Mouse (Mus musculus) adrenal gland, adult 18-20 months (tissue): ENCODE measurements around the gene Fry. TPM values are rescaled to one million over a fixed set of nuclear protein-coding genes. Genes with fewer than 3 reads are reported as not detected.

Source experiments
- DNase-seq, 2 experiments: peaks; one replicate each; pipeline ENCODE4 v3.0.0; 2021 to 2022; ENCODE audit warnings: low spot score in 2 of 2
- total RNA-seq, 2 experiments: library from RNA; stranded (reverse); gene quantifications; 1 replicate in 1 of 2; 2 replicates in 1 of 2; pipeline ENCODE4 v1.2.3; 2021

Fry gene
- total RNA-seq, 2 experiments from 2014 or later, result 34.4 to 45.1 TPM

DNA sequence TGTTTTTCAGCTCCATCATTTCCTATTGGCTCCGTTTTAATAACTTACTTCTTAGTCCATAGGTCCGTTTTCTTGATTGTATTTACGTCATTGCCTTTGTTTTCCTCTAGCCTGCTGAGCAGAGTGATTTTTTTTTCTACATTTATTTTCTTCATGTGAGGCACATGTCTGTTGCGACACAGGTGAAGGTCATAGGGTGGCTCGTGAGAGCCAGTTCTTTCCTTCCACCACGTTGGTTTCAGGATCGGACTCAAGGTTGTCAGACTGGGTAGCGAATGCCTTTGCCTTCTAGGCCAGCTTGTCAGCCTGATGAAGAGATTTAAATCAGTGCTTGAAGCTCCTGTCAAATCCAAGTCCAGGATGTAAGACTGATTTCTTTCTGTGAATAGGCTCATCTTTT lies 101.0 kb downstream of the Fry start:
- DNase-seq, result no peak

DNA sequence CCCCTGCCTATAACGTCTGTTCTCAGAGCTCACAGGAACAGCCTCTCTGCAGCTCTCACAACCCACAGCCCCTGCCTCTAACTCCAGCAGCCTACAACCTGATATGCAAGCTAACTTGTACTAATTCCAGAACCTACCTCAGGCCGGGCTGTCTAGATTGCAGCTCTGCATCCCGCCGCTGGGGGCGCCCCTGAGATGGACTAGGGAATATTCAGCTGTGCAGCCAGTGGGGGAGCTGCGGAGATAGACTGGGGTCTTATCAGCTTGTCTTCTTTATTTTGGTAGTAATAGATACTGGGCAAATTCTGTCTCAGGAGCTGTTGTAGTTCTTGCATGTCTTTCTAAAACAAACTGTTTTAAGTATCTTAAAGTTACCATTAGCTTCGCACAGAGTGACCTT lies 101.9 kb downstream of the Fry start:
- DNase-seq, result peak in 1 of 2 experiments; percentile 31

DNA sequence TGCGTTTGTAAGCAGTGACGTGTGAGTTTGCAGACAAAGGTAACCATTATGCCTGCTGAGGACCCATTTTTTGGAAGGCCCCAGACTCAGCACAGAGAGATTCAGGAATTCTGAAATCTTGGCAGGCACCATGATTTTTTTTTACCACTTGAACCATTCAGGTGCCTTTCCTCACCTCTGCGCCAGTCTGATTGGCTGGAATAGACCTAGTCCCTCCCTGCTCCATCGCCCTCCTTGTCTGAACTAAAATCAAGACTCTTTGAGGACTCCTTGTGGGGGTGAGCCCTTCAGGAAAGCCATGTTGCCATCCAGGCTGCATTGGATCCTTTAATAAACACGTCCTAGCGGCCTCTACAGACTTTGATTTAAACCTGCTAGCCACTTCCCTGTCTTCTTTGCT lies 103.4 kb downstream of the Fry start:
- DNase-seq, result no peak

DNA sequence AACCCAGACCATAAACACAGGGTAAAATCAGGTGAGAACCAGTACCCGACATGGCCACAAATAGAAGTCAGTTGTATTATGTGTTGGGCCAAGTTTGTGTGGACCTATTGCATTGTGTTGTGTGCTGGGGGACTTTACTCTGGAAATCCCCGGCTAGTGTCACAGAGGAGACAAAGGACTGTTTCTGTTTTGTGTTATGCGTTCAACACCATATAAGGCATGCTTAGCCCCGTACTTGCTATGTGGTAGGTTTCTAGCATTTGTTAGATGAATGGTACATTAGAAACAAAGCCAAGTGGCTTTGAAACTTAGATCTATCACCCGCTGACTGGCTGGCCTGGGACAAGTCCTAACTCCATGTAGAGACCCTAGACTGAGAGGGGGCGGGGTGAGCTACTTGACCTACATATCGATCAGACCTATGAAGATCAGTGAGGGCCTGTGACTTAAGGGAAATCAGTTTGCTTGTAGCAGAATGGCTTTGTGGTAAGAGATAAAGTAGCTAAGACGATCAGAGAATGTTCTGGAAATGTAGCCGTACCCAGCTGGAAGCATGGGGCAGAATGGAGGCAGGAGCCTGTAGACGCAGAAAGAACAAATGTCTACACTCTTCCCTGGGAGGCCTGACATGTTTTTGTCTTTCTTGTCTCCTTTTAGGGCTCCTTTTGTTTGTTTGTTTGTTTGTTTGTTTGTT lies 105.2 kb downstream of the Fry start:
- no peak for DNase-seq

DNA sequence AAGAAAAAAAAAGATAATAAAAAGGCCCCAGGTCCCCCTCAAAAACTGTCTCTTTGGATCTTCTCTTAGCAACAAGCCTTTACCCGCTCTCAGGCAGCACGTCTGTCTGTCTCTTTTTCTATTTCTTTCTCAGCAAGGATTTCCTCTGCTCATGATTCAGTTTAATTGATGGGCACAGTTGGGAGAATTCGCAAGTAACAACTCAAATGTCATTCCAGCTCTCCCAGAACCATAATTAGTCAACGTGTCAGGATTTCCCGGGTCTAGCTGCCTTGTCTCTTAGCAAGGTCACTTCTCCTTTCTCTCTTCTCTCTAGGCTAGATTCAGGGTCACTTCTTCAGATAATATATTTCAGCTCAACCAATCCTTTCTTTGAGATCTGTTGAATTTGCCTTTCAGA lies 110.6 kb downstream of the Fry start:
- DNase-seq, result no peak

DNA sequence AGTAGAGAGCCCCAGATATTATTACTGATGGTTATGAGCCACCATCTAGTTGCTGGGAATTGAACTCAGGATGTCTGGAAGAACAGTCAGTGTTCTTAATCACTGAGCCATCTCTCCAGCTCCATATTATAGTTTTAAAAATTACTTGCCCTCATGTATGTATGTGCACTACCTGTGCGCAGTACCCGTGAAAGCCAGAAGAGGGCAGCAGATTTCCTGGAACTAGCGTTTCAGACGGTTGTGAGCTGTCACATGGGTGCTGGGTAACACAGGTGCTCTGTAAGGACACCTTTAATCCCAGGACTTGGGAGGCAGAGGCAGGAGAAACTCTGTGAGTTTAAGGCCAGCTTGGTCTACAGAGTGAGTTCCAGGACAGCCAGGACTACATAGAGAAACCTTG lies 111.3 kb downstream of the Fry start:
- DNase-seq, result no peak

DNA sequence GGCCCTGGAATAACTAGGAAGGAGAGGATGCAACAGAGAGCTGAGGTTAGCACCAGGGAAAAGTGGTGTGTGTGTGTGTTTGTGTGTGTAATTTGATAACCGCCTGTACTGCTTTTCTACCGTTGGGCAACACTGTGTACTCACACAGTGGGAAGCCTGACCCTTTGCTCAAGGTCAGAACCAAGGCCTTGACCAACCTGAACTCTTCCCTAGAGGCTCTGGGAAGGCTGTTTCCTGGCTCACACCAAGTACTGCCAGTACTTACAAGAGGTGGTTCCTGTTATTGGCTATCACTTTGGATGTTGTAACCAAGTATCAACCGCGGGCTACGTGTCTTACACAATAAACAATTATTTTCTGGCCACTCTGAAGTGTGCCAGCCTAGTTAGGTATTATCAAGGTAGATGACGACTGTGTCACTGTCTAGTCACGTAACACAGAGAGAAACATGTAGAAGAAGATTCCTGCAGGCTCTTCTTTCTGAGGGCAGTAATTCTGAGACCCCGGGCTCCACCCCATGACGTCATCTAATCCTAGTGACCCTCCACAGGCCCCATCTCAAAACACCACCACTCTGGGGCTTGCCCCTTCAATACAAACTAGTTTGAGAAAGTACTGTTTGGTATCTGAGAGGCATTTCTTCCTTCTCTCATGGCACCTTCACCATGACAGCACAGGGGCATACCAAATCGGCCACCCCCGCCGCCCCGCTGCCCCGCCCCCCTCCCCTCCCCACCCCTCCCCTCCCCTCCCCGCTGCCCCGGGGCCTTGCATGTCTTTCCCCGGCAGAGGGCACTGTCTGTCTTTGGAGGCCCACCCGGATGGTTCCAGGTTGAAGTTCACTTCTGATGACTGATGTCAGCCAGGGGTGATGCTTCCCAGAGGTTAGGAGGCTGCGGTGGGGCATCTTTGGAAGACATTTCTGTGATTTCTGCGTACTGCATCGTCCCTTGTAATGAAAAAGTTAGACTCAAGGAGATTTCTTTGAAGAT lies 114.0 kb downstream of the Fry start:
- peak in 1 of 2 experiments; percentile 33 for DNase-seq

DNA sequence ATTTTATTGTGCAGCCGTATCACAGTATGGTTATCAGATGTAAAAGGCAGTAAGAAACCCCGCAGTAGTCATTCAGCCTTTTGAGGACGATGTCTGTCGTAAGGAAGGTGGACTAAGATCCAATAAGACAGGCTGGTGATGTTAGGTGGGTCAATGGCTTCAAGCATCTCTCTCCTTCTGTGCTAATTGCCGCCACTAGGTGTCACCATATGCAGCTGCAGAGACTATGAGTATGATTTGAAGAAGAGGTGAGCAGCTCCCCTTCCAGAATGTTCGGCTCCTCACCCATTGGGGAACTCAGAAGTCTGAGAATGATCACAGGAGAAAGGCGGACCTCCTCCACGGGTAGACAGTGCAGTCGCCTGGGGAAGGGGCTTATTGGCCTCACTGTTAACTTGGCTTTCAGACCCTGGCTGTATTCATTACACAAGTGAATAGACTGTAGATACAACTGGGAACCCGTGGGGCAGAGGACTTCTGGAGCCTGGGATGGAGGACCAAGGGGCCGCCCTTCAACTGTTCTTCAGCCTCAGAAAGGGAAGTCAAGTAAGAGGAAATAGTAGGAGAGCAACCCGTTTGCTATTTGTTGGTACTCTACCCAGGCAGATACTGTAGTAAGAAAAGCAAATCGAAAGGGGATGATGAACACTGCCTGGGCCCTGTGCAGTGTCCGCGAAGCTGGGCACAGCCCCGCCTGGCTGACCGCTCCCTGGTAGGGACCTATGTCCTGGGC lies 114.9 kb downstream of the Fry start:
- DNase-seq, result peak; percentile 36 to 51

DNA sequence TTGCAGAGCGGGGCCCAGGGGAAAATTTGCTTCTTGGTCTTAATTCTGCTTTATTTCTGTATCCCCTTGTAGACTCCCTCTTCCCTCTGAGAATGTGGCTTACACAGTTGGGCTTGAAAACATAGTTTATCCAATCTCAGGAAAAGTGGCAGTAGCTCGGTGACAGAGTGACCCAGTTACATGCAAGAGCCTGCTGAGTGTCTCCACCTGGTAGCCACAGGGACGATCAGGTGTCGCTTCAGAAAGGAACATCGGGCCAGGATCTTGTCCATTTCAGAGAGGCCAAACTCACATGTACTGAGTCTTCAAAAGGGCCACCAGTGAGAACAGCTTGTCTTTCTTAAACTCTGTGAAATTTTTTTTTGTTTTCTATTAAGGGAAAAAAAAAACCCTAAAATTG lies 117.5 kb downstream of the Fry start:
- no peak for DNase-seq

DNA sequence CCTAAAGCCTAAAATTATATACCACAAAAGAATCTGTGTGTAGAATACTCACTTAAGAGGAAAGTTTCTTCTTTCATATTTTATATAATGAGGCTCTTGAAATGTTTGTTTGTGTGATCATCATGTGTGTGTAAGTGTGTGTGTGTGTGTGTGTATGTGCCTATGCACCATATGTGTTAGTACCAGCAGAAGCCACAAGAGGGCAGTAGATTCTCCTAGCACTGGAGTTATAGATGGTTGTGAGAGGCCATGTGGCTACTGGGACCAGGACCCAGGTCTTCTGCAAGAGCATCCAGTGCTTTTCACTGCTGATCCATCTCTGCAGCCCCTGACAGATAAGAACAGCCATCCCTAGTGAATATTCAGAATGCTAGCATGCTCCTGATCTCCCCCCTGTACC lies 118.2 kb downstream of the Fry start:
- no peak for DNase-seq

DNA sequence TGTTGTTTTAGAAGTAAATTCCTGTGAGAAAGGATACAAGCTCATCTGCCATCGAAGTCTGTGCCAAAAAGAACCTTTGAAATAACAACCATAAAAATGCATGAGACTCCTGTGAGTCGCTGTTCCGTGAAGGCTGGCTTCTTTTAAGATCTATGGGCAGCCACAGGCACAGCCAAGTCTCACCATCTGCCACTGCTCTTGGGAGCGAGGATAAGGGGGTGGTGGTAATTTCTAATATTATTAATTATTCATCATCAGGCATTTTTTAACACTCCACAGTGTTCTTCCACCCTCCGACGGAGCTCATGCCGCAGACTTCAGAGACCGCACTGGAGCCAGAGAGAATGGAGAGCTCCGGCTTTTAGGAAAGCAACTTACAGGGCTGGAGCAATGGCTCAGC lies 123.2 kb downstream of the Fry start:
- DNase-seq, result no peak

DNA sequence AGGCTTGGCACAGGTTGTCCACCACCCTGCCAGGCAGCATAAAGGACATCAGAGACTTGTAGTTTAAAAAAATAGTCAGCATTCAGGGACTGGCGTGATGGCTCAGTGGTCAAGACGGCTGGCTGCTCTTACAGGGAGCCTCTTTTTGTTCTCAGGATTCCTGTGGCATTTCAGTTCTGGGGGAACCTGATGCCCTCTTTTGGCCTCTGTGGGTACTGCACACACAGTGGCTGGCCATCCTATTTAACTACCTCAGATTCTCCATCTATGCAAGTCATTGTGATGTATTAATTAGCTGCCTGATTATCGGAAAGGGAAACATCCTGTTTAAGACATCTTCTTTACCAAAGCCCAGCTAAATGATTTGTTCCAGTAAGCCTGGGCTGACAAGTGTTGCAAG lies 128.3 kb downstream of the Fry start:
- no peak for DNase-seq

DNA sequence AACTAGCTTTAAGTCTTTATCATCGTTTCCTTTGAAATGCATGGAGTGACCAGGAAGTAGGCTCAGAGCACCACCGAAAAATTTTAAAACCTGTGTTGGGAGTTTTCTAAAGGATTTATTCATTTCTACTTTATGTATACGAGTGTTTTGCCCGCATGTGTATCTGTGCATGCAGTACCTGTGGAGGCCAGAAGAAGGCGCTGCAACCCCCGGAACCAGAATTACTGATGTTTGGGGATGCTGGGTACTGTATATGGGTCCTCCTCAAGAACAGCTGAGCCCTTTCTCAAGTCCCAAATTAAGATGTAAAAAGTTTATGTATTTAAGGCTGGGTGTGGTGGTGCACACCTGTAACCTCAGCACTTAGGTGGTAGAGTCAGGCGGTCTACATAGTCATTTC lies 139.3 kb downstream of the Fry start:
- DNase-seq, result no peak

DNA sequence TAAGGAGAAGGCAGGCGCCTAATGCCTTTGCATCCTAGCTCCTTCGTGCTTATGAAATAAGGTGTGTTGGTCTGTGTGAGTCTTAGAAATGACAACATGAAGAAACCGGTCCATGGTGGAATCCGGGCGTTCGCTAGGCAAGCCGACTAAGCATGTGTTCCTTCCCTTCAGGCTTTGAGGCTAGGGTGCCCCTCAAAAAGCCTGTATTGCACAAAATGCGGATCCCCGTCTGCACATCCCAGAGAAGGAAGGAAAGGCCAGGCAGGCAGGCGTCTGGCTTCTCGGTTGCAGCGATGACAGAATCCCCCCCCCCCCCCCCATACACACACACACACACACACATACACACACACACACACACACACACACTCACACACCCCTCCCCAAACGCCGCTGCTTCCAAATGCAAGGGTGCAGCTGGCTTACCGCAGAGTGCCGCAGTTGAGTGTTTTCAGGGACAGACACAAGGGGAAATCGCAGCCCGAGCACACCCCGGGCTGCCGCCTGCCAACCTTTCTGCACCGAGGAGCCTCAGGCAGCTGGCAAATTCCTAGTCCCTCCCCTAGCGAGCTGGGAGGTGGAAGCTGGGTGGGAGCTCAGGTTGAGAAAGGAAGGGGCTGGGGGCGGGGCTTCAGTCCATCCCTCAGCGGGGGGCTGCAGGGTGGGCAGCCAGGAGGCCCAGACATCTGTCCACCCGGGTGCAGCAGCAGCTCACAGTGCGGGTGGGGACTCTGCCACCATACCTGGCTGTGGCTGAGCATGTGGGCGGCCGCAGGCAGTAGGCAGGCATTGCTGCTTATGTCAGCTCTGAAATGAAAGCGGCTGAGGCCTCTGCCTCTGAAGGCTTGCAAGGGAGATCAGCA lies 141.0 kb downstream of the Fry start:
- peak; percentile 8 to 24 for DNase-seq

DNA sequence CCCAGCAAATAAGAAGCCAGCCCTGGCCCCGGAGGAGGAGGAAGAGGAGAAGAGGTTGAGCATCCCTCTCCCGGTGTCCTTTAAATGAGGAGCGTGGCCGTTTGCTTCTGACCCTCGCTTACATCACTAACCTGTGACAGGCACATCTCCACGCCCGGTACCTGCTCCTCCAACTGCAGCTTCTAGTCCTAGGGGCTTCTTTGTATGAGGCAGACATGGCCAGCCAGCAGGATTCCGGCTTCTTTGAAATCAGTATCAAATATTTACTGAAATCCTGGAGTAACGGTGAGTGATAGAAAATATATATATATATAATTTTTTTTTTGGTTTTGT lies 141.6 kb downstream of the Fry start:
- no peak for DNase-seq

DNA sequence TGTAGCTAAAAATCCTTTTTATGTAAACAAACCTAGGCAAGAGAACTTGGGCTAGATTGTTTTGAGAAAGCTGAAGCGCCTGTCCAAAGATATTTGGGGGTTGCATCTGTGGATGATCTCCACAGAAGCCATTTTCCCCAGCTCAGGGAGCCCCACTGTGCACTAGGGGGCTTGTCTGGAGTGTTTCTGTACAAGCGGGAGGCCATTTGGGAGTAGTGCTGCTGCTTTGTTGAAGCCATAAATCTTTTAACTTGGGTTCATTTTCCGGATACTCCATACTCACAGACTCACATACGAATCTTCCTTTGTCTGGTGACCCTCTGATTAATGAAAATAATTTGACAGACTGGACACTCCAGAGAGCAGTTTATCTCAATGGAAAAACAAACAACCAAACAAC lies 142.9 kb downstream of the Fry start:
- no peak for DNase-seq

DNA sequence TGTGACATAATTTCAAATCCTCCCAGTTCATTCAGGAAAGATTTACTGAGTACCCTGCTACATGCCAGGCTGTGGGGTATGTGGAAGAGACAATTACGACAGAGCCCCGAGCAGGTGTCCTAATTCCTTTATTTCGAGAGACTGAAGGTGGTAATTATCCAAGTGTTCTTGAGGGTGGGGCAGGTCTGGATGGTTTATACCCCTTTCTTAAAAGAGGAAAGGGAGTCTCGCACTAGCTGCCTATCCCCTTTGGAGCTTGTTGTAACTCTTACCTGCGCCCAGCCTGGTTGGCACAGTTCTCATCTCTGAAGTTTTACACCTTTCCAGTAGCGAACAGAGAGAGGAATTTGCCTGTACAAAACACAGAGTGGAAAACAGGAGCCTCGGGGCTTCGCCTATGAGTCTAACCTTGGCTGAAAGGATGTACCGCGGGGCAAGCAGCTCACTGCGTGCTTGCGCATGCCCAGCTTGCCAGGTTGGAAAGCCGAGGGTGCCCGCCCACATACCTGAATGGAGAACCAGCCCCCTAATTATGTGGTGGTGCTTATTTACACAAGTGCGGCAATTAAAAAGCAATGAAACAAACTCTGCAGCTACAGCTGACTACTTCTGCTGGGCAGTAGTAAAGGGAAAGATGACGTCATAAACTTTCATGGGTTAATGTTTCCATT lies 143.7 kb downstream of the Fry start:
- DNase-seq, result no peak

DNA sequence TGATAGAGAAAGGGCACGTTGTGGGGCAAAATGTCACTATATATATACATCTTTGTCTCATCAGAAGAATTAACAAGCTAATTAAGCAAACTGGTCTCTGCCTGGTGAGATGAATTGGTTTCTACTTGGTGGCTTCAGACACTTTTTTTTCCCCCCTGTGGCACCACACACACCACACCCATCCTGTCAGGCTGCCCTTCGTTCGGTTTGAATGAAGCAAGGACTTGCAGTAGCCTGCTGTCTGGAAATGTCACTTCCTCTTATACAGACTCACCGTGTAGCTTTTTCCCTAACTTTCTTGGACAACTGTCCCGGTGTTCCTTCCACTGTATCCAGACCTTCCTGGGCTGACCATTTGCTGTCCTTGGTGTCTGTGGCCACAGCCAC lies 144.3 kb downstream of the Fry start:
- no peak for DNase-seq

DNA sequence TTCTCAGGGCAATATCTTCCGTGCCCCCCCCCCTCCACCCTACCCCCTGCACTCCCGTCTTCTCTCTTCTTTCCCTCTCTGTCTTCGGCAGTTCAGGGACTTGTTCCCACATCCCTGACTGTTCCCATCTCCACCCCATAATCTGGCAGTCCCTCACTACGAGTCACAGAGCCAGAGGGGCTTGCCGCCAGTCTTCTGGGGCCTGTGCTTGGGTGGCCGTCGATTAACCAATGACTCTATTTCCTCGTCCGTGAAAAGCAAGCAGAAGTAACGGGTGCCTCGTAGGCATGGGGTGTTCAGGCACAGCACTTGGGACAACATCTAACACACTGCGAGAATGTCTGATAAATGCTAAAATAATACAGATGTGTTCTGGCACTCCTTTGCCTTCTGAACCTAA lies 144.7 kb downstream of the Fry start:
- no peak for DNase-seq

DNA sequence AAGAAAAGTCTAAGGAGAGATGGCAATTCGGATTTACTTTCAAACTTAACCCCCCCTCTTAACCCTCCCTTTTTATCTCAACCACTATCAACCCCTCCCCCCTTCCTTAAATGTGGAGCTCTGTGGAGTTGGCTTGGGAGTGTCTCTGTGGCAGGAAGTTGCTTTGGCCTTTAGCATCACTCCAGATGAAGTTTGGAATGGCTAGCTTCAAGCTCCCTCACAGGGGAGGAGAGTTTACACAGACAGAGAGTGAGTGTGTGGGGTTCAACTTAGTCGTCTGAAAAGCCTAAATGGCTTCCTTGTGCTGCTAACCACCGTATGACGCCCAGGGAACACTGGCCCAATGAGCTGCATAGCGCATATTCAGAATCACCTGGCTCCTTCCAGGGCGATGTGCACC lies 145.2 kb downstream of the Fry start:
- DNase-seq, result no peak
